ENCODE assay signal across 15 mouse cellular contexts in genomic region chr3:95025202-95025601, GRCm38 (mm10). TPM values are rescaled to one million over a fixed set of nuclear protein-coding genes. Genes with fewer than 3 reads are reported as not detected.
DNase-seq lines count a peak whose midpoint lies in the region; ATAC-seq and TF ChIP-seq lines count a peak whose summit lies in the region.
"Had no signal": no experiment of that assay in that cellular context is flagged by ENCODE, and none has a peak within 500 bp of the region (broad histone marks: within the 10 kb centered on the region; RNA-seq: fewer than 3 reads in every experiment).

No protein-coding gene starts in this region.

- no peaks in the 10 kb centered on the region for H3K36me3 ChIP-seq in heart, adult 2 months (ENCODE audit: control insufficient read depth, insufficient read depth, low read length)
- peaks cover 3% of the 10 kb centered on the region for H3K36me3 ChIP-seq in intestine, embryonic 14.5 days (ENCODE audit: control insufficient read depth, insufficient read depth, low read length)
- peaks cover under 1% of the 10 kb centered on the region; the same call in 1 of the 2 replicates for H3K36me3 ChIP-seq in intestine, postnatal 0 days (ENCODE audit: control insufficient read depth, insufficient read depth)
- peaks cover 14% of the 10 kb centered on the region for H3K36me3 ChIP-seq in midbrain, embryonic 10.5 days
- no peaks in the 10 kb centered on the region for H3K36me3 ChIP-seq in midbrain, embryonic 11.5 days (ENCODE audit: control insufficient read depth, insufficient read depth, low read length)
- peaks cover 17% of the 10 kb centered on the region for H3K36me3 ChIP-seq in liver, embryonic 13.5 days

- H3K4me2 ChIP-seq in intestine, embryonic 14.5 days (ENCODE audit: low read length): 0 out of 2 replicates have a peak overlapping the region, but pooled peaks have one; percentile 28
- no peak overlapping the region for H3K4me2 ChIP-seq in intestine, postnatal 0 days (replicated peaks; ENCODE audit: low read depth)
- H3K4me2 ChIP-seq in midbrain, embryonic 11.5 days: no peak overlapping the region
- peak overlapping the region; percentile 32 for H3K4me2 ChIP-seq in liver, embryonic 13.5 days
- H3K4me2 ChIP-seq: embryonic facial prominence, embryonic 15.5 days; forebrain, embryonic 13.5 days; limb, embryonic 15.5 days had no signal

- H3K27ac ChIP-seq in heart, adult 2 months: peak overlapping the region; percentile 17; the same call in 1 of the 2 replicates
- H3K27ac ChIP-seq in intestine, embryonic 14.5 days (ENCODE audit: low read depth): no peak overlapping the region
- no peak overlapping the region for H3K27ac ChIP-seq in intestine, postnatal 0 days (ENCODE audit: low read depth, low read length)
- H3K27ac ChIP-seq in midbrain, embryonic 10.5 days (replicated peaks): 0 out of 2 replicates have a peak overlapping the region, but pooled peaks have one; percentile 4
- H3K27ac ChIP-seq in midbrain, embryonic 11.5 days (ENCODE audit: low read depth, low read length): no peak overlapping the region
- H3K27ac ChIP-seq in liver, embryonic 13.5 days: peak overlapping the region; percentile 43; the same call in 1 of the 2 replicates
- H3K27ac ChIP-seq: embryonic facial prominence, embryonic 15.5 days; forebrain, embryonic 13.5 days; kidney, embryonic 15.5 days; limb, embryonic 15.5 days had no signal

- H3K9ac ChIP-seq in heart, adult 2 months (ENCODE audit: low read depth, low read length): no peak overlapping the region
- H3K9ac ChIP-seq in intestine, embryonic 14.5 days (ENCODE audit: low read length): no peak overlapping the region
- no peak overlapping the region for H3K9ac ChIP-seq in intestine, postnatal 0 days (ENCODE audit: low read depth, low read length)
- no peak overlapping the region for H3K9ac ChIP-seq in midbrain, embryonic 11.5 days (ENCODE audit: low read length)
- H3K9ac ChIP-seq in liver, embryonic 13.5 days: peak overlapping the region; percentile 33; the same call in 1 of the 2 replicates
- H3K9ac ChIP-seq: embryonic facial prominence, embryonic 15.5 days; forebrain, embryonic 13.5 days; kidney, embryonic 15.5 days; limb, embryonic 15.5 days had no signal

- no peak for TF ChIP-seq POLR2A in heart, adult 2 months (IDR thresholded peaks at IDR 0.05; ENCODE audit: insufficient read depth, low read depth, low read length)

- peaks cover 7% of the 10 kb centered on the region for H3K4me1 ChIP-seq in heart, adult 2 months (ENCODE audit: control insufficient read depth, insufficient read depth, low read length)
- peaks cover 16% of the 10 kb centered on the region for H3K4me1 ChIP-seq in intestine, embryonic 14.5 days (replicated peaks; ENCODE audit: control insufficient read depth, insufficient read depth, low read length)
- H3K4me1 ChIP-seq in intestine, postnatal 0 days (replicated peaks; ENCODE audit: control insufficient read depth, insufficient read depth, low read length): peaks cover 14% of the 10 kb centered on the region
- peaks cover 20% of the 10 kb centered on the region for H3K4me1 ChIP-seq in midbrain, embryonic 10.5 days
- H3K4me1 ChIP-seq in midbrain, embryonic 11.5 days (ENCODE audit: control insufficient read depth, insufficient read depth, low read length): no peaks in the 10 kb centered on the region
- peaks cover 50% of the 10 kb centered on the region for H3K4me1 ChIP-seq in liver, embryonic 13.5 days (replicated peaks)

- no peaks in the 10 kb centered on the region for H3K9me3 ChIP-seq in intestine, embryonic 14.5 days (ENCODE audit: control insufficient read depth, low read length)
- no peaks in the 10 kb centered on the region for H3K9me3 ChIP-seq in intestine, postnatal 0 days (ENCODE audit: control insufficient read depth)
- no peaks in the 10 kb centered on the region for H3K9me3 ChIP-seq in midbrain, embryonic 10.5 days (replicated peaks)
- no peaks in the 10 kb centered on the region for H3K9me3 ChIP-seq in midbrain, embryonic 11.5 days (ENCODE audit: control insufficient read depth, low read length)
- H3K9me3 ChIP-seq in liver, embryonic 13.5 days (replicated peaks): no peaks in the 10 kb centered on the region
- H3K9me3 ChIP-seq: embryonic facial prominence, embryonic 15.5 days; forebrain, embryonic 13.5 days; kidney, embryonic 15.5 days; limb, embryonic 15.5 days had no signal

- 0 out of 2 replicates have a peak, but pooled peaks have one; percentile 3 for ATAC-seq in intestine, embryonic 14.5 days (replicated peaks; ENCODE audit: low FRiP score, low TSS enrichment, low read depth)
- ATAC-seq in intestine, postnatal 0 days: no peak
- no peak for ATAC-seq in midbrain, embryonic 11.5 days (ENCODE audit: low FRiP score)
- ATAC-seq in liver, embryonic 13.5 days (ENCODE audit: low read depth): 0 out of 2 replicates have a peak, but pooled peaks have one; percentile 11
- ATAC-seq in erythroid progenitor cell, adult 5-6 weeks (replicated peaks; ENCODE audit: low FRiP score, poor library complexity, severe bottlenecking): no peak
- ATAC-seq: forebrain, embryonic 13.5 days had no signal

- no peak overlapping the region for H3K4me3 ChIP-seq in heart, adult 2 months
- no peak overlapping the region for H3K4me3 ChIP-seq in intestine, embryonic 14.5 days (ENCODE audit: low read depth, low read length)
- H3K4me3 ChIP-seq in intestine, postnatal 0 days (ENCODE audit: low read depth, low read length): no peak overlapping the region
- H3K4me3 ChIP-seq in midbrain, embryonic 10.5 days: no peak overlapping the region
- no peak overlapping the region for H3K4me3 ChIP-seq in midbrain, embryonic 11.5 days (ENCODE audit: low read depth, low read length)
- no peak overlapping the region for H3K4me3 ChIP-seq in liver, embryonic 13.5 days (replicated peaks)
- H3K4me3 ChIP-seq: embryonic facial prominence, embryonic 15.5 days; forebrain, embryonic 13.5 days; kidney, embryonic 15.5 days; limb, embryonic 15.5 days; myocyte had no signal

- intact Hi-C loops in heart, adult 2 months (cut with DNase I): no loop called here
- intact Hi-C loops in heart, postnatal 25 days (cut with DNase I): no loop called here

- no peak for TF ChIP-seq EP300 in heart, adult 2 months (IDR thresholded peaks at IDR 0.05; ENCODE audit: insufficient read depth, low read depth, low read length)

- H3K27me3 ChIP-seq in heart, adult 2 months (ENCODE audit: control insufficient read depth, insufficient read depth, low read length): no peaks in the 10 kb centered on the region
- H3K27me3 ChIP-seq in intestine, embryonic 14.5 days (replicated peaks; ENCODE audit: control insufficient read depth, insufficient read depth, low read length): no peaks in the 10 kb centered on the region
- no peaks in the 10 kb centered on the region for H3K27me3 ChIP-seq in intestine, postnatal 0 days (replicated peaks; ENCODE audit: control insufficient read depth, insufficient read depth, low read length)
- no peaks in the 10 kb centered on the region for H3K27me3 ChIP-seq in midbrain, embryonic 10.5 days (ENCODE audit: low read depth, poor library complexity, severe bottlenecking)
- no peaks in the 10 kb centered on the region for H3K27me3 ChIP-seq in midbrain, embryonic 11.5 days (ENCODE audit: control insufficient read depth, insufficient read depth, low read length)
- no peaks in the 10 kb centered on the region for H3K27me3 ChIP-seq in liver, embryonic 13.5 days
- H3K27me3 ChIP-seq: CH12.LX; embryonic facial prominence, embryonic 15.5 days; forebrain, embryonic 13.5 days; kidney, embryonic 15.5 days; limb, embryonic 15.5 days had no signal

- no peak for DNase-seq in heart, adult 2 months
- DNase-seq in heart, postnatal 25 days (ENCODE audit: low spot score): no peak
- no peak for DNase-seq in intestine, embryonic 14.5 days (ENCODE audit: low spot score)
- DNase-seq in midbrain, embryonic 10.5 days (ENCODE audit: low spot score): no peak
- no peak for DNase-seq in midbrain, embryonic 11.5 days (ENCODE audit: low spot score, missing footprints)
- DNase-seq in liver, embryonic 13.5 days: no peak
- DNase-seq: cerebellum, adult 9-10 months had no signal

- WGBS in heart, adult 2 months: 45% methylated on average over 5 of the region's 5 CpGs
- 28% methylated on average over 5 of the region's 5 CpGs for WGBS in intestine, embryonic 14.5 days
- WGBS in intestine, postnatal 0 days: 38% methylated on average over 5 of the region's 5 CpGs
- 59% methylated on average over 5 of the region's 5 CpGs for WGBS in midbrain, embryonic 10.5 days
- WGBS in midbrain, embryonic 11.5 days: 44% methylated on average over 5 of the region's 5 CpGs
- 28% methylated on average over 5 of the region's 5 CpGs for WGBS in liver, embryonic 13.5 days (ENCODE audit: insufficient replicate concordance)

- TF ChIP-seq CTCF in heart, adult 2 months (IDR thresholded peaks at IDR 0.05): no peak
- TF ChIP-seq CTCF in intestine, postnatal 0 days (IDR thresholded peaks at IDR 0.05; ENCODE audit: low read depth): no peak

- H3K79me2 ChIP-seq in heart, adult 2 months (replicated peaks; ENCODE audit: control insufficient read depth, insufficient read depth, low read length): no peaks in the 10 kb centered on the region

RNA-seq across cellular contexts. Expression of gene Zfp687, which starts 10.0 kb away (rescaled TPM):
- total RNA-seq in heart, adult 2 months (2021): 10 to 100 TPM; 11.0 to 13.5 TPM
- 10.6 and 10.9 TPM in 2 replicates for polyA plus RNA-seq in heart, adult 2 months (2012; rRNA removed)
- total RNA-seq in heart, postnatal 25 days (2021): 10 to 100 TPM; 10.8 to 11.1 TPM
- 23.9 and 27.8 TPM in 2 replicates for polyA plus RNA-seq in intestine, embryonic 14.5 days (2014; fragmentation: Nextera tagmentation; extraction: Ambion mirVana)
- polyA plus RNA-seq in intestine, postnatal 0 days (2015; fragmentation: Nextera tagmentation; extraction: Ambion mirVana): 8.7 and 9.7 TPM in 2 replicates
- 40.0 and 42.2 TPM in 2 replicates for polyA plus RNA-seq in midbrain, embryonic 10.5 days (2016; fragmentation: Nextera tagmentation; extraction: Ambion mirVana)
- 24.1 and 29.7 TPM in 2 replicates for polyA plus RNA-seq in midbrain, embryonic 11.5 days (2014; fragmentation: Nextera tagmentation; extraction: Ambion mirVana)
- polyA plus RNA-seq in liver, embryonic 13.5 days (2015; fragmentation: Nextera tagmentation; extraction: Ambion mirVana): 5.8 and 8.2 TPM in 2 replicates
- 7.9 and 26.0 TPM in 2 replicates for total RNA-seq in erythroid progenitor cell, adult 5-6 weeks (2015; ENCODE audit: low replicate concordance)
- 6.6 and 8.1 TPM in 2 replicates for total RNA-seq in erythroid progenitor cell, adult 5-6 weeks (2017; ENCODE audit: low replicate concordance)

RNA-seq across cellular contexts. Expression of gene Psmd4, which starts 17.2 kb away (rescaled TPM):
- total RNA-seq in heart, adult 2 months (2021): 100 to 1,000 TPM; 121 to 140 TPM
- 119 and 144 TPM in 2 replicates for polyA plus RNA-seq in heart, adult 2 months (2012; rRNA removed)
- total RNA-seq in heart, postnatal 25 days (2021): 100 to 1,000 TPM; 119 to 129 TPM
- polyA plus RNA-seq in intestine, embryonic 14.5 days (2014; fragmentation: Nextera tagmentation; extraction: Ambion mirVana): 237 and 260 TPM in 2 replicates
- polyA plus RNA-seq in intestine, postnatal 0 days (2015; fragmentation: Nextera tagmentation; extraction: Ambion mirVana): 164 and 166 TPM in 2 replicates
- 341 and 345 TPM in 2 replicates for polyA plus RNA-seq in midbrain, embryonic 10.5 days (2016; fragmentation: Nextera tagmentation; extraction: Ambion mirVana)
- 300 and 316 TPM in 2 replicates for polyA plus RNA-seq in midbrain, embryonic 11.5 days (2014; fragmentation: Nextera tagmentation; extraction: Ambion mirVana)
- 202 and 204 TPM in 2 replicates for polyA plus RNA-seq in liver, embryonic 13.5 days (2015; fragmentation: Nextera tagmentation; extraction: Ambion mirVana)
- total RNA-seq in erythroid progenitor cell, adult 5-6 weeks (2015; ENCODE audit: low replicate concordance): 79.6 and 112 TPM in 2 replicates
- 111 and 160 TPM in 2 replicates for total RNA-seq in erythroid progenitor cell, adult 5-6 weeks (2017; ENCODE audit: low replicate concordance)

RNA-seq across cellular contexts. Expression of gene Pi4kb, which starts 50.7 kb away (rescaled TPM):
- 10 to 100 TPM; 25.8 to 29.5 TPM for total RNA-seq in heart, adult 2 months (2021)
- polyA plus RNA-seq in heart, adult 2 months (2012; rRNA removed): 18.7 and 28.7 TPM in 2 replicates
- total RNA-seq in heart, postnatal 25 days (2021): 10 to 100 TPM; 25.3 to 27.0 TPM
- 24.1 and 24.8 TPM in 2 replicates for polyA plus RNA-seq in intestine, embryonic 14.5 days (2014; fragmentation: Nextera tagmentation; extraction: Ambion mirVana)
- 10.5 and 11.6 TPM in 2 replicates for polyA plus RNA-seq in intestine, postnatal 0 days (2015; fragmentation: Nextera tagmentation; extraction: Ambion mirVana)
- 21.4 and 24.9 TPM in 2 replicates for polyA plus RNA-seq in midbrain, embryonic 10.5 days (2016; fragmentation: Nextera tagmentation; extraction: Ambion mirVana)
- 20.2 and 21.2 TPM in 2 replicates for polyA plus RNA-seq in midbrain, embryonic 11.5 days (2014; fragmentation: Nextera tagmentation; extraction: Ambion mirVana)
- polyA plus RNA-seq in liver, embryonic 13.5 days (2015; fragmentation: Nextera tagmentation; extraction: Ambion mirVana): 11.6 and 12.4 TPM in 2 replicates
- 12.2 and 26.7 TPM in 2 replicates for total RNA-seq in erythroid progenitor cell, adult 5-6 weeks (2015; ENCODE audit: low replicate concordance)
- total RNA-seq in erythroid progenitor cell, adult 5-6 weeks (2017; ENCODE audit: low replicate concordance): 9.5 and 26.1 TPM in 2 replicates

Comparison
In these comparisons a context has a peak if more than half of its experiments do, and no peak if none do; other contexts are left out.
1. H3K27ac ChIP-seq: peak in heart, adult 2 months (single experiment), midbrain, embryonic 10.5 days (single experiment) and liver, embryonic 13.5 days (single experiment); none in intestine, embryonic 14.5 days (single experiment), intestine, postnatal 0 days (single experiment) and midbrain, embryonic 11.5 days (single experiment).
2. ATAC-seq: peak in intestine, embryonic 14.5 days (single experiment) and liver, embryonic 13.5 days (single experiment); none in intestine, postnatal 0 days (single experiment), midbrain, embryonic 11.5 days (single experiment) and erythroid progenitor cell, adult 5-6 weeks (single experiment).
3. H3K4me2 ChIP-seq: peak in intestine, embryonic 14.5 days (single experiment) and liver, embryonic 13.5 days (single experiment); none in intestine, postnatal 0 days (single experiment) and midbrain, embryonic 11.5 days (single experiment).